Mouse (Mus musculus) olfactory bulb, adult 2 months (tissue): ENCODE measurements around the gene Prss46.

Source experiments
- CTCF ChIP-seq: fragments of 200-500 bp; IDR thresholded peaks from 2 replicates; pipeline ENCODE4 v1.5.1; 2012; ENCODE audit warnings: low read depth, mild to moderate bottlenecking, low read length, moderate library complexity; ENCODE audit not compliant: insufficient read depth
- POLR2A ChIP-seq: fragments of 200-500 bp; IDR thresholded peaks from 2 replicates; pipeline ENCODE4 v1.6.1; 2012; ENCODE audit warnings: mild to moderate bottlenecking, low read depth, low read length, moderate library complexity; ENCODE audit not compliant: insufficient read depth

GRCm38 (mm10) chr9:110895507-110895906 is 51.2 kb downstream of the Prss46 start:
- TF ChIP-seq CTCF, result no peak
- no peak for TF ChIP-seq POLR2A
